Mouse (Mus musculus) G1E-ER4 (cell line): Measurements from ENCODE around the gene Sh2d4b. TPM values are rescaled to one million over a fixed set of nuclear protein-coding genes. Genes with fewer than 3 reads are reported as not detected.

Source experiments
- GATA1 ChIP-seq: IDR thresholded peaks from one replicate; pipeline ENCODE4 v1.8.0; 2012; ENCODE audit warnings: low read length, inconsistent platforms
- polyA plus RNA-seq: library from polyadenylated mRNA; stranded (reverse); fragments of >175 nt; gene quantifications from 2 replicates; pipeline ENCODE4 v1.2.3, GENCODE M21; 2012

The Sh2d4b gene
- polyA plus RNA-seq, 1 experiment = not detected

DNA sequence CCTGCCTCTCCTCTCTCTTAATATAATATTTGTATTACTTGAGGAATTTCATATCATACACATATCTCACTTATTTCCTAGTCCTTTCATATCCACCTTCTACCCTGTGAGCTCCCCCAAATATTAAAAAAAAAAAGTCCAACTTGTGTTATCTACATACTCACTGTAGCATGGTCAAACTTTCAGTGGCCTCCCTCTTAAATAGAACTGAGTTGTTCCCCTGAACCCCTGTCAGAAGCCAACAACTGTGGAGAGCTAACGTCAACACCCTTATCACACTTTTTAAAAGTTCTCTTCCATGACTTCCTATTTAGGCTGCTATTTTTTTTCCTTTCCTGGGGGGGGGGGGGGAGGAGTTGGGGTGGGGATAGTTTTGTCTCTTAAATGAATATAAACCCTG is 7.3 kb downstream of the Sh2d4b start:
- no peak for TF ChIP-seq GATA1

DNA sequence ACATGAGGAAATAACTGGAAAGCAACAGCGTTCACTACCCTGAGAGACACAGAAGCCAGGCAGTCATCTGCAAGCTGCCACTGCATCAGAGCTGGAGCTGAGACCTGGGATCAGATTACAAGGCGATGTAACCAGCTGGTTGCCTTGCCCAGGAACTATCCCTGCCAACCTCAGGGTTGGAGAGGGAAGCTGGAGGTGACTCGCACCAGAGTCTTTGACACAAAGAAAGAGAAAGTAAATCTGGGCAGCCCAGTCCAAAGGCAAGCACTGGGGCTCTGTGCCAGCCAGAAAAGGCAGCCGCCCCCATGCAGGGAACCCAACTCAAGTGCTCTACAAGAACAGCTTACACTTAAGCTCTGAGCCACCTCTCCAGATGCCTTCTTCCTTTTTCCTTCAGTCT is 7.8 kb downstream of the Sh2d4b start:
- no peak for TF ChIP-seq GATA1

DNA sequence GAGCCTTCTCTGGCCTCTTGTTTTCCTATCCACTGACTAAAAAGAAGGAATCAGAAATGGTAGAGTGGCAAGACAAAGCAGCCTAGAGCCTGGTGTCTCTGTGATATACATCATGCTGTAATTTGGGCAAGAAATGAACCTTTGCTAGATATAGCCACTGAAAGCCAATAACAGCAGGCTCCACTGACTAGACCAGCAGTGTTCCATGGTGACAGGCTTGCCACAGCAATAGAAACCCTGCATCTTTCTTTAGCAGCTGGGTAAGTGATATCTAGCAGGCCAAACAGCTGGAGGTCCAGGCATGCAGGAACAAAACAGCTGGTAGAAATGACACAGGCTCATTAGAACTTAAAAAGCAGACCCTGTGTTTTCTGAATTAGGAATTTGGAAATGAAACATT is 18.5 kb downstream of the Sh2d4b start:
- TF ChIP-seq GATA1 = no peak

DNA sequence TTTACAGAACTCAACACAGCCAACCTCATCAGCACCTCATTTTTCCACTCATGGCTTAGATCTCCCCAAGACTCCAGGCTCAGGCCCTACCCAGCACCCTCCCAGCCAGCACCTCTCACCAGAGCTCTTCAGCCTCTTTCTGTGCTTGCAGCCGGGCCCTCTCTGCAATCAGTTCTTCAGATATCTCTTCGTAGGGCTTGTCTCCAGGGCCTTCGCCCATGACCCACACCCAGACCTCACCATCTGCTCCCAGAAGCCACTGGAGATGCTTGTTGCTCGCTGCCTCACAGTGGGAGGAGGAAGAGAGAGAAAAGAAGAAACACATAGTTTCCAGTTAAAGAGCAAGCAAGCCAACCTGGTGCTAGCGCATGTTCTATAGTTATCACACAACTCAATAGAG is 19.1 kb downstream of the Sh2d4b start:
- TF ChIP-seq GATA1 = no peak

DNA sequence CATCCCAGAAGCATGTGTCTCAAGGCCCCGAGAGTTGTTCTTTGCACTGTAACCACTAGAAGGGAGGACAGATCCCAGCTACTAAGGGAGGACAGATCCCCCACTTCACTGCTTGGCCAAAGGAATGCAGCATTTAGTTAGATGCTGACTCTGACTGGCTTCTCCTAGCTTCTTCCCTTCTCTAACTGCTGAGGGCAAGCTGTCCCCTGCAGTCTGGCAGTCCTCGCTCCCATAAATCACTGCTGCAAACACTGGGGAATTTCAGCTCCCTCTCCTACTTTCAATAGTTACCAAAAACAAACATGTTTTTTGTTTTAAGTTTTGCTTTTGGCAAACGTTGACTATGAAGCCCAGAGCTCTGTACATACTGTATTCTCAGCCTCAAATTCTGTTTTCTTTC is 22.5 kb downstream of the Sh2d4b start:
- no peak for TF ChIP-seq GATA1

DNA sequence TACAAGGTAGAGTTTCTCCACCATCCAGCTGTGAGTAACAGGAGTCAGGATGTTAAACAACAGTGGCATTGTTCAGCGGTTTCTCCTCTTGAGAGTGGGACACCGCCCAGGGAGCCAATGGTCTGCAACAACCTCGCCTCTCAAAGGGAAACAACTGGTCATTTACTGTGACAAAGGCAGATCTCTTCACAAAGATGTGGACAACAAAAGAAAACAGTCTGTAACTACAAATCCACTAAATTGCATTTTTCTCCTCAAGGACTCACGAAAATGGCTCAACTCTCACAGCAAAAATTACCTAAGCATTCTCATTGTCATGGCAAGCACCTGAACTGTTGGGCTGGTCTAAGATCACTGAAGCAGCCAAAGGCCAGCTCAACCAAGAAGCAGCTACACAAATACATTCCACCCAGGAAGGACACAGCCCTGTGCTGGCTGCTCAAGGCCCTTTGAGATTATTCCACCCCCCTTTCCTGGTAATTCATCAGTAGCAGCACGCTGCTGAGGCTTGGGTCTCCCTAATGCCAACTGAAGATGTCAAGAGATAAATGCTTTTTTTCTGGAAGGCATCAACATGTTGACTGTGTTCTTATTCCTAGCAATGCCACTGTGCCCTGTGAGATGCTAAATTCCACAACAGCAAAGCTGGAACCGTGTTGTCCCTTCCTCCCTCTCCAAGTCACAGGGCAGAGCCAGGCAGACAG is 28.1 kb downstream of the Sh2d4b start:
- TF ChIP-seq GATA1 = no peak

DNA sequence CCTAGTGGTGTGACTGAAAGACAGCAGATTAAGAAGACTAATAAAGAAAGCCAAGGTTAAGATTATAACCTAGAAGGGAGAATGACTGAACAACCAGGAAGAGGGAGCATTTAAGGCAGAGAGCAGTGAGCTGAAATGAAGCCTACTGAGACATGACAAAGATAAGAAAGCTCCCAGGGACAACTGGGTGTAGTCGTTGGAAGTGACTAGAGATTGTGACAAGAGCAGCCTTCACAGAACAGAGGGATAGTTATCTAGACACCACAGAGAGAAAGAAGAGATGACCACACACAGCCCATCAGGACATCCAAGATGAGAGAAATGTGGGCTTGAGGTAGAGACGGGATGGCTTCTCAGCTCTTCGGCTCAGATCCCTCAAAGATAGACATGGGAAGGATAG is 29.4 kb downstream of the Sh2d4b start:
- no peak for TF ChIP-seq GATA1

DNA sequence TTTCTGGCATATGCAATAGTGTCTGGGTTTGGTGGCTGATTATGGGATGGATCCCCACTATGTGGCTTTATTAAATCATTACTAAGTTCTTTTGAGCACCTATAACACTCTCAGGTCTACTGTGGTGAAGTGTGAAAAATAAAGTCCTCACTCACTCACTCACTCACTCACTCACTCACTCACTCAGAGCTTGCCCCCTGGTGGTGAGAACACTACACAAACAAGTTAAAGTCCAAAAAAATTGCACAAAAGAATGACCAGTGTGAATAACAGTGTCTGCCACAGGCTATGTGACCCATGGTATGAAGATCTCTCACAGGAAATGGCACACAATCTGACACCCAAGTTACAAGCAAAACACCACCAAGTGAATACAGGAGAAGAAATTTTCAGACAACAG is 30.0 kb downstream of the Sh2d4b start:
- no peak for TF ChIP-seq GATA1

DNA sequence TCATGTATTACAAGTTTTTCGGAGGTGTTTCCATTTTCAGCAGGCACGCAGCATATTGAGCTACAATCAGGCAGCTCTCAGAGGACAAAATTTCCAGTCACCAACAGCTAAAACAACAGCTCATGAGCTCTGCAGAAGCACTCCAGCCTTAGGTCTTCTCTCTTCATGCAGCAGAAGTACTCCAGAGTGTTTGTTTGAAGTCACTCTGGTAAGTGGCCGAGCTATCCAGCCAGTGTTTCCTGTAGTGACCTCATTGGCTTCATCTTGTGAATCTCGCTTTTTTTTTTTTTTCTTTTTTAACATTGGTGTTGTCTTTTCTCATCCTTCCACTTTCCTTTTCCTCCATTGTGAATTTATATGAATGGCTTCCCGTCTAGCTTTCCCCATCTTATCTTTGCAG is 40.1 kb downstream of the Sh2d4b start:
- TF ChIP-seq GATA1 = no peak

DNA sequence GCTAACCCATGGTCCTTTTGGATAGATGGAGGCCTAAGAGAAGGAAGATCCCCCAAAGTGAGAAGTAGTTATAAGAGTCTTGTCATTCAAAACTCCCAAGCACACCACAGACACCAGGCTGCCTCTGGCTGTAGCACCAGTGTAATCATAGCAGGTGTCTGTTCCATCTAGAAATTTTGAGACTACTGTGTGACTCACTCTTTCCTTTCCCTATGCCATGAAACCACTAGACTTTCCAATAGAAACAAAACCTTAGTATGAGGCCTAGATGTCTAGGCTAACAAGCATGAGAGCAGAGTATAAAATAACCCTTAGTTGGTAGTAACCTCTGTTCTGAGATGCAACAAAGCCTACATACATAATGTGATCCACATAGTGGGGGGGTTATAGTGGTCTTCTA is 55.7 kb downstream of the Sh2d4b start:
- TF ChIP-seq GATA1 = no peak

DNA sequence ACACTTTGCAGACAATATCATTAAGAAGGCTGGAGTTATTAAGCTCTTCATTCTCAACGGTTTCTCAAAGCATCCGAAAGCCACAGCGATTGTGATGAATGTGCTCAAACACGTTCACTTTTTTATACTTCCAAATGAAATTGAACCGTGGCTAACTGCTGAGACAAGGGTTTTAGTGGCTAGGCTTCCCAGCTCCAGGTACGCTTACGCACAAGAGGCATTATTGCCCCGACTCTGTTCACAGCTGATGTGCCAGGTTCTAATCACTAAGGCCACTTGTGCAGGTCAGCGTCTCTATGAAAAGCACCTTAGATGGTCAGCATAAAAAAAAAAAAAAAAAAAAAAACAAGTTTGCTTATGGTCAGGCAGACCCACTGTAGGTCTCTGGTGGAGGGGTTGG is 62.6 kb downstream of the Sh2d4b start:
- no peak for TF ChIP-seq GATA1

DNA sequence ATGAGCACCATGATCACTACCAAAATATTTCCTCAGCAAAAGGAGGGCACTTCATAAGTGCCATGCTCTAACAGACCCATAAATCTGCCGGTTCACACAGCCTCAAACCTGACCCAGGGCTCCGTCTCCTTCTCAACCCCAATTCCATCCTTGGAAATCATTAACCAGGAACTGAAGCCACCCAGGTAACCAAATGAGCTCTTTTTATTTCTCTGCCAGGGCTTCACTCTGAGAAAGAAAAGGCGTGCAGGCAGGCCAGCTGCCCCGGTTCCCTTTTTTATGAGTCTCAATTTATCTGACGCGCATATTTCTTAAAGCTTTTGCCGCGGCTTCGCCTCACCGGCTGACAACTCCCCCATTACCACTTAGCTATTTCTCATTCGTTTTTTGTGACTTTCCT is 63.0 kb downstream of the Sh2d4b start:
- TF ChIP-seq GATA1 = no peak

DNA sequence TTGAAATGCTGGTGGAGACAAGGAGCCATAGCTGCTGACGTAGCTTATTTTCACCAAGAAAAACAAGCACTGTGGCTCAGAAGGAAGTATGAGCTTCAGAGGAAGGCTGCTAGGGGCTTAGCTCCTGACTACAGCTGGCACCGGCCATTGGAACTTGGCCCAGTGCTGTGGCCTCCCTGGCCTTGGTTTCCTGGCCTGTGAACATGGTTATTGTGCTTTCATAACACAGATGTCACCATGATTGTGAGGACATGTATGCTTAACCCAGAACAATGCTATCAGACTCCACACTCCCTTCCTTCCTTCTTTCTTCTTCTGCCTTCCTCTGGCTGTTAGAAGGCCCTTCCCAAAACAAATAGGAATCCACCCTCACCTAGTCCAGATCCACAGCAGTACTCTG is 75.0 kb downstream of the Sh2d4b start:
- TF ChIP-seq GATA1 = no peak

DNA sequence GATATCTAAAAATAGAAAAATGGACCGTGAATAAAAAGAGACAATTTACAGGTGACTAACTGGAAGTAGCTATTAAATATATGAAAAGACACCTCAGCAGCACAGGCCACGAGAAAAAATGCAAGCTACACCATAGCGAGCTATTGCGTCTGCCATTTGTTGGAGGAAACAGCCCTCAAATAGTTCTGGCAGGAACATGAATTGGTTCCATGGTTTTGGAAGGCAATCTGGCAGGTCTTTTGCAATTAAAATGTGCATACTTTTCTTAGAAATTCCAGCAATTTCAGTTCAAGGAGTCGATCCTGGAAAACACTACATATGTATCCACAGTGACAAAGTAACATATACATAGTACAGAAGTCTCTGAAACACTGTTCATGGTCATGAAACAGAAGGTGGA is 76.4 kb downstream of the Sh2d4b start:
- no peak for TF ChIP-seq GATA1

DNA sequence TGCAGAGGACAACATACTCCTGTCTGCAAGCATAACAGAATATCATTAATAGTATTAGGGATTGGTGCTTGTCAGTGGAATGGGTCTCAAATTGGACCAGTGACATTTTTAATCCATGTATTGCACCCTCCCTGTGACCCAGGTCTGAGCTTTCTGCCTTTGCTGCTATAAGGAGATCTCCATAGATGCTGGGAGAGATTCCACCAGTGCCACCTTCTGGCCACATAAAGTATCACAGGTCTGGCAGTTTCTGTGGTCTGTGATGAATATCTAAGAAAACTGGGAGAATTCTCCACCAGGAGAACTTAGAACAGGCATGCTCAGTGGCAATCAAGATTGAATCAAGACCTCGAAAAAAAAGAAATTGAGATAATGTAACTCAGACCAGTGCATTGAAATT is 101.5 kb downstream of the Sh2d4b start:
- TF ChIP-seq GATA1 = no peak

DNA sequence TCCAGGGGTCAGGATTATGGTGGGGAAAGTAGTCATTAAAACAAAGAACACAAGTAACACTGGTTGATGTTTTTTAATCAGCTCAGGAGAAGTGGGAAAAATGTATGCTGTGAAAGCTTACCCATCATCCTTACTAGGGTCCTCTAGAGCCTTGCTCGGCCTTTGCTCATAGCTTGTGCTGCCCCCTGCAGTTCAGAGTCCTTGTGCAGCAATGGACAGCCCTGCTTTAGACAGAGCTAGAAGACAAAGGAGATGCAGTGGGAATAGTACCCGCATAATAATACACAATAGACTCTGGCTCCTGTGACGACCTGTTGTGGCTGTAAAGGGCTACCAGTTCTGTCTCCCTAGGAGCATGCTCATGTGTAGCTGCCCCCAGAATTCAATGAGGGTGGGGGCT is 104.0 kb downstream of the Sh2d4b start:
- TF ChIP-seq GATA1 = no peak

DNA sequence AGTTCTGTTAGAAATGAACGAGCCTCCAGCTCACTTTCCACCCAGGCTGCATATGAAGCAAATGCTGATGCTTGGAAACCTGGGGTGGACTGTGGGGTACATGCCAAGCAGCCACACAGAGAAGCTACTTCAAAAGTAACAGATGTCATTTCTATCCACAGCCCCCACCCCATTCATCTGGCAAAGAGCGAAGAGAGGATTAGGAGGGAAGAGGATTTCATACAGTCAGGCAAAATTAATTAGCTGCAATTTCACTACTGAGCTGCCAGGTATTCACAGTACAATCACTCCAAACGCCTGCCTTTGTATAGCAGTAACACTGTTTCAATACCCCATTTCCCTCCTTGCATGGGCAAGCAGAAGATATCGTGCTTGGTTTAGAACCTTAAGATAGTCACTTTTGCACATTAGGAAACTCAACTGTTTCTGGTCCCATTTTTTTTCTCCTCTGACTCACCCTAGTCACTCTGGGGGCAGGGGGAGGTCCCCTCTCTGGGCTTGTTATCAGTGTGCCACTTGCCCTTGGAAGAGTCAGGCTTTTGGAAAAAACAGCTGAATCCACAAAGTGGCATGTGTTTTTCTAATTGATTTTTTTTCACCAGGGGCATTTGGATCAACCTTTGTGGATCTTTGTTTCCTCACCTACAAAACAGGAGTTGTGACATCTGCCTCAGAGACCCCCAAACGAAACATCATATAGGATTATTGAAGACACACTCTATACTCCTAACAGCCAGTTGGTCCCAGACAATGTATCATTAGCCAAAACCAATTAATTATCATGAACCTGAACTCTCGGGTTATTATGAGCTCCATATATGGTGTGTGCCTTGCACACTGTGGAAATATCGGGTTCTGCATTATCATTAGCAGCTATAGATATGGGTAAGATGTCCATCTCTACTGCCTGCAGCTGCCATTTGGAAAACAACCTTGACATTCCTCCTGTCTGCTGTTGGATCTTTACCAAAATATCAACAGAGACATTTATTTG is 123.7 kb downstream of the Sh2d4b start:
- no peak for TF ChIP-seq GATA1

Other genes with a start within 250 kb of the Sh2d4b start
- gene Tspan14, start 73.5 kb upstream of the Sh2d4b start, polyA plus RNA-seq = 4.9 and 7.9 TPM in 2 replicates
- 13.4 and 16.4 TPM in 2 replicates for gene Fam213a, start 120.5 kb upstream of the Sh2d4b start, polyA plus RNA-seq
- gene Dydc2, start 175.9 kb upstream of the Sh2d4b start, polyA plus RNA-seq = not detected in 2 replicates
- not detected in 2 replicates for gene Dydc1, start 179.6 kb upstream of the Sh2d4b start, polyA plus RNA-seq
- gene Mat1a, start 211.8 kb upstream of the Sh2d4b start, polyA plus RNA-seq = not detected in 2 replicates
- not detected in 2 replicates for gene Sftpa1, start 238.5 kb upstream of the Sh2d4b start, polyA plus RNA-seq